Mouse (Mus musculus): ENCODE results near the gene Rgn. TPM values are rescaled to one million over a fixed set of nuclear protein-coding genes. Genes with fewer than 3 reads are reported as not detected.

Gene Rgn
- polyA plus RNA-seq (2014; fragmentation: Nextera tagmentation; extraction: Ambion mirVana) = not detected in 2 replicates

DNA sequence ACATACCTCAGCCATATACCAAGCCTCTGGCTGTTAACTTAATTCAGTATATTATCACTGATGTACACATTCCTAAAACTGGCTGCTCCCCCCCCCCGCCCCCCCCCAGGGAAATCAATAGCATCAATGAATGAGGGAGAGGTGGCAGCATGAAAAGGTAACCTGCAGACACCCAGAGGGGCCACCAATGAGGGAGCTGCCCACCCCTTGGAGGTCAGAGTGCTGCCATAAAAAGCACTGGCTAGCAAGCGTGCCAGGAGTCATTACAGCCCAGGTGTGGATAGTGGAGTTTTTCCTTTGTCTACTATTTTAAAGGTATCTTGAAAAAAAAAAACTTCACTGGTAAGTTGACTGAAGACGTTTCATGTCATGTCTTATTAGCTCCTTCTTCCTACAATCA, at the start of gene Rgn:
Gene Rgn (plus strand): TSS at position 256 of the 400 bp plus-strand sequence.
- WGBS = 64% methylated on average over 3 of the region's 3 CpGs
- ATAC-seq (ENCODE audit: insufficient read depth, low FRiP score, low TSS enrichment) (no peak), DNase-seq (ENCODE audit: low spot score) (no peak)
- Histone ChIP-seq H3K27me3 (ENCODE audit: control insufficient read depth, insufficient read depth, low read length) (no peaks in the 10 kb centered on the region), H3K36me3 (ENCODE audit: control insufficient read depth, insufficient read depth, low read length) (no peaks in the 10 kb centered on the region), H3K4me1 (ENCODE audit: control insufficient read depth, insufficient read depth, low read length) (no peaks in the 10 kb centered on the region), H3K27ac (ENCODE audit: low read depth, low read length) (no peak within 1 kb of the TSS), H3K4me2 (ENCODE audit: low read depth) (no peak within 1 kb of the TSS), H3K9me3 (ENCODE audit: control insufficient read depth, low read length) (no peaks in the 10 kb centered on the region), H3K4me3 (ENCODE audit: low read depth, low read length) (no peak within 1 kb of the TSS), H3K9ac (ENCODE audit: low read length) (no peak within 1 kb of the TSS)

DNA sequence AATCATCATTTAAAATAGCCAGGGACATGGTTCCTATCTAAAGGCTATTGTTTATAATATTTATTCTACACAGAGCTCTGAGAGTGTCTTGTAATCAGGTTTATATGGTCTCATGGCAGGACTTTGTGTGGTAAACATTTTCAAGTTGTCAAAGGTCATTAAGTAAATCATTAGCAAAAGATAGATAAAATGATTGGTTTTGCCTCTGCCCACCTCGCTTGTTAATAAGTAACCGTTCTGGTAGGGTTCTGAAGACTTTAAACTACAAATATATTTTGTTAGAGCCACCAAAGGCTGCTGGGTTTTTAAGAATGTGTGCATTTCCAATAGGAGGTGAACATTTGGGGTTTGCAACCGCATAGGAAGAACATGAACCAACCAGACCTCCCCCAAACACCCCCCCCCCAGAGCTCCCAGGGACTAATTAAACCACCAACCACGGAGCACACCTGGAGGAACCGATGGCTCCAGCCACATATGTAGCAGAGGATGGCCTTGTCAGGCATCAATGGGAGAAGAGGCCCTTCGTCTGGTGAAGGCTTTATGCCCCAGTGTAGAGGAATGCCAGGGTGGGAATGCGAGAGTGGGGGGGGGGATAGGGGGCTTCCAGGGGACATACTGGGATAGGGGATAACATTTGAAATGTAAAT, 29.2 kb upstream of the Rgn start:
- Histone ChIP-seq H3K27ac (ENCODE audit: low read depth, low read length) (no peak overlapping the region), H3K4me3 (ENCODE audit: low read depth, low read length) (no peak overlapping the region), H3K36me3 (ENCODE audit: control insufficient read depth, insufficient read depth, low read length) (no peaks in the 10 kb centered on the region; the same call in 1 of the 2 replicates), H3K27me3 (ENCODE audit: control insufficient read depth, insufficient read depth, low read length) (no peaks in the 10 kb centered on the region), H3K9ac (ENCODE audit: low read length) (no peak overlapping the region), H3K4me1 (ENCODE audit: control insufficient read depth, insufficient read depth, low read length) (no peaks in the 10 kb centered on the region), H3K4me2 (ENCODE audit: low read depth) (no peak overlapping the region), H3K9me3 (ENCODE audit: control insufficient read depth, low read length) (no peaks in the 10 kb centered on the region)
- 89% methylated on average over 7 of the region's 7 CpGs for WGBS
- ATAC-seq (ENCODE audit: insufficient read depth, low FRiP score, low TSS enrichment) (no peak), DNase-seq (ENCODE audit: low spot score) (no peak)

DNA sequence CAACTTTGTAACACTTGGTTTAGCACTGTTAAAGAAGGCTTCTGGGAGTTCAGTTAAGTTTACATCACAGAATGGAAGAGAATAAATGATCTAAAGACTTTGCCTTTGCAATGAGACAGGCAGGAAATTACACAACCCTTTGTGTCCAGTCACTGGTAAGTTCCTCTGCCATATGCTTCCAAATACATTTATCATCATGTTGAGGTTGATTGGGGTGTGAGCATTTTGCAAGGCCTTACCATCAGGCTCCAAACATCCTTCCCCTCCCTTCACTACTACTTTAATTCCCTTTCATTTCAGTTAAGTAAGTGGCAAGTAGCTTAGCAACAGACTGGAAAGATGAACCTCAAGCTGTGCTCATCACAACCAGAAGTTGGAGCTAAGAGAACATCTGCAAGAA, 28.0 kb upstream of the Rgn start:
- Histone ChIP-seq H3K4me1 (ENCODE audit: control insufficient read depth, insufficient read depth, low read length) (no peaks in the 10 kb centered on the region), H3K9me3 (ENCODE audit: control insufficient read depth, low read length) (no peaks in the 10 kb centered on the region), H3K4me2 (ENCODE audit: low read depth) (no peak overlapping the region), H3K27ac (ENCODE audit: low read depth, low read length) (no peak overlapping the region), H3K27me3 (ENCODE audit: control insufficient read depth, insufficient read depth, low read length) (no peaks in the 10 kb centered on the region), H3K4me3 (ENCODE audit: low read depth, low read length) (no peak overlapping the region), H3K9ac (ENCODE audit: low read length) (no peak overlapping the region), H3K36me3 (ENCODE audit: control insufficient read depth, insufficient read depth, low read length) (no peaks in the 10 kb centered on the region; the same call in 1 of the 2 replicates)
- DNase-seq (ENCODE audit: low spot score) = no peak
- ATAC-seq (ENCODE audit: insufficient read depth, low FRiP score, low TSS enrichment) = no peak

GRCm38 (mm10) chrX:20532621-20533020, 17.0 kb upstream of the Rgn start:
- ATAC-seq (ENCODE audit: insufficient read depth, low FRiP score, low TSS enrichment) (no peak), DNase-seq (ENCODE audit: low spot score) (no peak)
- 55% methylated on average over 1 of the region's 1 CpGs for WGBS
- Histone ChIP-seq H3K4me2 (ENCODE audit: low read depth) (no peak overlapping the region), H3K27ac (ENCODE audit: low read depth, low read length) (no peak overlapping the region), H3K9me3 (ENCODE audit: control insufficient read depth, low read length) (no peaks in the 10 kb centered on the region), H3K27me3 (ENCODE audit: control insufficient read depth, insufficient read depth, low read length) (no peaks in the 10 kb centered on the region), H3K4me3 (ENCODE audit: low read depth, low read length) (no peak overlapping the region), H3K9ac (ENCODE audit: low read length) (no peak overlapping the region), H3K36me3 (ENCODE audit: control insufficient read depth, insufficient read depth, low read length) (no peaks in the 10 kb centered on the region), H3K4me1 (ENCODE audit: control insufficient read depth, insufficient read depth, low read length) (no peaks in the 10 kb centered on the region)

DNA sequence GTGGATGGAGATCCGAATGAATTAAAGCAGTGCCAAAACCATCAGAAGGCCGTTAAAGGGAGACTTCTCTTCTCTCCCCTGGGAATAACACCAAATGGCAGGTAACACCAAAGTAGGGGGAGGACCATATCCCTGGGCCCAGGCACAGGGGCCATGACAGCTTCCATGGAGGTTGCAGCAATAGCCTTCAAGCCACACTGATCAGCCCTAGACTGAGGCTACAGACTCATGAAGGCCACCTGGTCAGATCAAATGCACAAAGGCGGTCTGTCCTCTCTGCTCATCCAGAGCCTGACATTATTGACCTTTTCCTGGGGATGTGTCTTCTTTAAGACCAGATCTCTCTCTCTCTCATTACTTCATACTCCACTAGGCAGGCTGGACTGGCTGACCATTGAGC, 5.7 kb upstream of the Rgn start:
- ATAC-seq (ENCODE audit: insufficient read depth, low FRiP score, low TSS enrichment) = no peak

DNA sequence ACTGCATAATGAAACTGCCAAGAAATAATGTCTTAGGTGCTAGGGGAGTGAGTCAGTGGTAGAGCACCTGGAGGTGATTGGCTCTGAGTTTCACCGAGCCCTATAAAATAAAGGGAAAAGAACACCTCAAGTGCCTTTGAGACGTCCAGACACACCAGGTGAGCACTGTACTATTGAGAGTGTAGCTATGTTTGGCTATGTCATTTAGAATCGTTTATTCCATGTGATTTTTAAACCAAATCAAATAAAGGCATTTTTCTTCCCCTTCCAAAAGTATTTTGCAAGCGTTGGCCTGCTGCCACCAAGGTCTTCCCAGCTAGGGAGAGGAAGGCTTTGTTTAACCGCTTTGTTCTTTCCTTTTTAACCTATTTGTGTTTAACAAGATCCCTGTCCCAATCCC, 2.0 kb upstream of the Rgn start:
- no peak overlapping the region for H3K4me3 ChIP-seq (ENCODE audit: low read depth, low read length)
- no peak for DNase-seq (ENCODE audit: low spot score)
- no peak for ATAC-seq (ENCODE audit: insufficient read depth, low FRiP score, low TSS enrichment)
- H3K36me3 ChIP-seq (ENCODE audit: control insufficient read depth, insufficient read depth, low read length) = no peaks in the 10 kb centered on the region
- no peak overlapping the region for H3K4me2 ChIP-seq (ENCODE audit: low read depth)
- WGBS = 67% methylated on average over 5 of the region's 5 CpGs
- H3K9ac ChIP-seq (ENCODE audit: low read length) = no peak overlapping the region
- H3K27ac ChIP-seq (ENCODE audit: low read depth, low read length) = no peak overlapping the region
- no peaks in the 10 kb centered on the region for H3K4me1 ChIP-seq (ENCODE audit: control insufficient read depth, insufficient read depth, low read length)
- no peaks in the 10 kb centered on the region for H3K9me3 ChIP-seq (ENCODE audit: control insufficient read depth, low read length)
- no peaks in the 10 kb centered on the region for H3K27me3 ChIP-seq (ENCODE audit: control insufficient read depth, insufficient read depth, low read length)

More for the DNA sequence above, 5.7 kb upstream of the Rgn start:
- H3K9ac ChIP-seq (ENCODE audit: low read length) = no peak overlapping the region
- H3K4me3 ChIP-seq (ENCODE audit: low read depth, low read length) = no peak overlapping the region
- H3K27me3 ChIP-seq (ENCODE audit: control insufficient read depth, insufficient read depth, low read length) = no peaks in the 10 kb centered on the region
- no peak overlapping the region for H3K27ac ChIP-seq (ENCODE audit: low read depth, low read length)
- DNase-seq (ENCODE audit: low spot score) = no peak
- WGBS = 69% methylated on average over 3 of the region's 3 CpGs
- H3K36me3 ChIP-seq (ENCODE audit: control insufficient read depth, insufficient read depth, low read length) = no peaks in the 10 kb centered on the region
- no peak overlapping the region for H3K4me2 ChIP-seq (ENCODE audit: low read depth)
- H3K4me1 ChIP-seq (ENCODE audit: control insufficient read depth, insufficient read depth, low read length) = no peaks in the 10 kb centered on the region
- H3K9me3 ChIP-seq (ENCODE audit: control insufficient read depth, low read length) = no peaks in the 10 kb centered on the region

GRCm38 (mm10) chrX:20548011-20548879, 1.3 kb upstream of the Rgn start:
- Histone ChIP-seq H3K4me3 (ENCODE audit: low read depth, low read length) (peak overlapping the region; percentile 22), H3K27ac (ENCODE audit: low read depth, low read length) (no peak overlapping the region), H3K9me3 (ENCODE audit: control insufficient read depth, low read length) (no peaks in the 10 kb centered on the region), H3K4me1 (ENCODE audit: control insufficient read depth, insufficient read depth, low read length) (no peaks in the 10 kb centered on the region), H3K36me3 (ENCODE audit: control insufficient read depth, insufficient read depth, low read length) (no peaks in the 10 kb centered on the region), H3K4me2 (ENCODE audit: low read depth) (peak overlapping the region; percentile 48), H3K27me3 (ENCODE audit: control insufficient read depth, insufficient read depth, low read length) (no peaks in the 10 kb centered on the region), H3K9ac (ENCODE audit: low read length) (peak overlapping the region; percentile 44; the same call in 1 of the 2 replicates)
- WGBS = 24% methylated on average over 24 of the region's 24 CpGs
- ATAC-seq (ENCODE audit: insufficient read depth, low FRiP score, low TSS enrichment) (no peak), DNase-seq (ENCODE audit: low spot score) (peak; percentile 18)

GRCm38 (mm10) chrX:20548880-20549440, 627 bp upstream of the Rgn start:
- no peaks in the 10 kb centered on the region for H3K27me3 ChIP-seq (ENCODE audit: control insufficient read depth, insufficient read depth, low read length)
- WGBS = 70% methylated on average over 1 of the region's 1 CpGs
- no peak overlapping the region for H3K9ac ChIP-seq (ENCODE audit: low read length)
- DNase-seq (ENCODE audit: low spot score) (no peak), ATAC-seq (ENCODE audit: insufficient read depth, low FRiP score, low TSS enrichment) (no peak)
- H3K4me3 ChIP-seq (ENCODE audit: low read depth, low read length) = no peak overlapping the region
- no peak overlapping the region for H3K4me2 ChIP-seq (ENCODE audit: low read depth)
- H3K9me3 ChIP-seq (ENCODE audit: control insufficient read depth, low read length) = no peaks in the 10 kb centered on the region
- no peaks in the 10 kb centered on the region for H3K4me1 ChIP-seq (ENCODE audit: control insufficient read depth, insufficient read depth, low read length)
- H3K36me3 ChIP-seq (ENCODE audit: control insufficient read depth, insufficient read depth, low read length) = no peaks in the 10 kb centered on the region
- no peak overlapping the region for H3K27ac ChIP-seq (ENCODE audit: low read depth, low read length)

All from neural tube, embryonic 11.5 days (tissue).